Mouse (Mus musculus) WW6 (cell line): ENCODE data around the gene Ddx19a.
"Not testable (repeated sequence)": the region's sequence is repeated elsewhere in the genome, so short reads cannot be mapped to it uniquely, and the experiment has no call there.

Source experiments
- DNase-seq: peaks from one replicate; pipeline ENCODE4 v3.0.0-alpha.2; 2013; ENCODE audit warnings: low read depth, low spot score

Gene Ddx19a

GRCm38 (mm10) chr8:110933272-110933671, 64.3 kb downstream of the Ddx19a start:
- no peak for DNase-seq

- DNase-seq: no peak
Measured at GRCm38 (mm10) chr8:110932444-110932843, 65.2 kb downstream of the Ddx19a start.

GRCm38 (mm10) chr8:110931176-110931939, 66.2 kb downstream of the Ddx19a start:
- no peak for DNase-seq

GRCm38 (mm10) chr8:110929672-110930071, 67.9 kb downstream of the Ddx19a start:
- DNase-seq: not testable (repeated sequence)

- no peak for DNase-seq
Measured at GRCm38 (mm10) chr8:110929066-110929465, 68.5 kb downstream of the Ddx19a start.

- DNase-seq: no peak
Measured at GRCm38 (mm10) chr8:110928435-110928834, 69.2 kb downstream of the Ddx19a start.

GRCm38 (mm10) chr8:110926690-110927089, 70.9 kb downstream of the Ddx19a start:
- no peak for DNase-seq

GRCm38 (mm10) chr8:110925691-110926140, 71.9 kb downstream of the Ddx19a start:
- DNase-seq: no peak
